27 mouse cellular contexts compared by ENCODE assay signal in the genomic region with DNA sequence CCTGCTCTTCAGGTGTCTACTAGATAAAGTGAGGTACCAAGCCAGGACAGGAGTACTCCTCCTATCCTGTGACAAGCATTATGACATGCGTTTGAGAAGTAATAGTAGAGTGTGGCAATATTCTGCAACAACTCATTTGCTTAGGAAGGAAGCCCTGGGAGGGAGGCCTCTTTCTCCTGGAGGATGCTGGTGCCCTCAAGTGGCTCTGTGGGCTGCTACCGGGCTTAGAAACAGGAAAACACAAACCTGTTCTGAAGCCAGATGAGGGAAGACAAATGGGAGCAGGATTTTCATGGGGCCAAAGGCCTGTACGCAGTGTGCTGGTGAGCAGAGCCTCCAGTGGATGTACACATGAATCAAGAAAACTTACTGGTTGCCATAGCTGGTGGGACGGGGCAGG.
DNase-seq lines count a peak whose midpoint lies in the region; ATAC-seq and TF ChIP-seq lines count a peak whose summit lies in the region.
"Had no signal": no experiment of that assay in that cellular context is flagged by ENCODE, and none has a peak within 500 bp of the region (broad histone marks: within the 10 kb centered on the region; RNA-seq: fewer than 3 reads in every experiment).

No protein-coding gene starts in this region.

- 0 out of 2 replicates have a peak, but pooled peaks cover 5% of the 10 kb centered on the region for H3K4me1 ChIP-seq in forebrain, embryonic 13.5 days
- H3K4me1 ChIP-seq in forebrain, embryonic 11.5 days (replicated peaks; ENCODE audit: control insufficient read depth, insufficient read depth, low read length): no peaks in the 10 kb centered on the region
- no peaks in the 10 kb centered on the region; the same call in 1 of the 2 replicates for H3K4me1 ChIP-seq in hindbrain, postnatal 0 days (ENCODE audit: insufficient read depth, low read length)
- 0 out of 2 replicates have a peak, but pooled peaks cover 5% of the 10 kb centered on the region for H3K4me1 ChIP-seq in hindbrain, embryonic 10.5 days (replicated peaks)
- no peaks in the 10 kb centered on the region for H3K4me1 ChIP-seq in midbrain, embryonic 13.5 days (replicated peaks)
- H3K4me1 ChIP-seq in midbrain, embryonic 15.5 days: no peaks in the 10 kb centered on the region
- H3K4me1 ChIP-seq: liver, embryonic 12.5 days; midbrain, embryonic 12.5 days; neural tube, embryonic 12.5 days had no signal

- no peaks in the 10 kb centered on the region for H3K27me3 ChIP-seq in forebrain, embryonic 13.5 days
- no peaks in the 10 kb centered on the region for H3K27me3 ChIP-seq in forebrain, embryonic 11.5 days (ENCODE audit: control insufficient read depth, insufficient read depth, low read length)
- no peaks in the 10 kb centered on the region for H3K27me3 ChIP-seq in hindbrain, postnatal 0 days (ENCODE audit: insufficient read depth, low read length)
- no peaks in the 10 kb centered on the region for H3K27me3 ChIP-seq in hindbrain, embryonic 10.5 days (ENCODE audit: insufficient read depth, poor library complexity, severe bottlenecking)
- H3K27me3 ChIP-seq in midbrain, embryonic 13.5 days: no peaks in the 10 kb centered on the region
- no peaks in the 10 kb centered on the region for H3K27me3 ChIP-seq in midbrain, embryonic 15.5 days (replicated peaks)
- H3K27me3 ChIP-seq: liver, embryonic 12.5 days; midbrain, embryonic 12.5 days; neural tube, embryonic 12.5 days had no signal

- H3K9ac ChIP-seq in forebrain, embryonic 13.5 days: no peak overlapping the region
- no peak overlapping the region for H3K9ac ChIP-seq in forebrain, embryonic 11.5 days (ENCODE audit: low read length)
- no peak overlapping the region for H3K9ac ChIP-seq in hindbrain, postnatal 0 days (replicated peaks; ENCODE audit: low read length)
- H3K9ac ChIP-seq in midbrain, embryonic 13.5 days (replicated peaks): no peak overlapping the region
- H3K9ac ChIP-seq in midbrain, embryonic 15.5 days: no peak overlapping the region
- H3K9ac ChIP-seq: liver, embryonic 12.5 days; liver, postnatal 0 days; midbrain, embryonic 12.5 days; neural tube, embryonic 12.5 days had no signal

- H3K36me3 ChIP-seq in forebrain, embryonic 13.5 days (ENCODE audit: poor library complexity, severe bottlenecking): no peaks in the 10 kb centered on the region
- no peaks in the 10 kb centered on the region for H3K36me3 ChIP-seq in forebrain, embryonic 11.5 days (ENCODE audit: control insufficient read depth, insufficient read depth, low read length)
- no peaks in the 10 kb centered on the region for H3K36me3 ChIP-seq in hindbrain, postnatal 0 days (ENCODE audit: insufficient read depth, low read length)
- H3K36me3 ChIP-seq in hindbrain, embryonic 10.5 days: no peaks in the 10 kb centered on the region
- H3K36me3 ChIP-seq in midbrain, embryonic 13.5 days: no peaks in the 10 kb centered on the region
- no peaks in the 10 kb centered on the region for H3K36me3 ChIP-seq in midbrain, embryonic 15.5 days (replicated peaks)
- H3K36me3 ChIP-seq: liver, embryonic 12.5 days; midbrain, embryonic 12.5 days; neural tube, embryonic 12.5 days had no signal

- 0 out of 2 replicates have a peak, but pooled peaks have one; percentile 20 for ATAC-seq in forebrain, embryonic 13.5 days
- no peak for ATAC-seq in forebrain, embryonic 11.5 days (replicated peaks; ENCODE audit: low FRiP score)
- ATAC-seq in hindbrain, postnatal 0 days: no peak
- 0 out of 2 replicates have a peak, but pooled peaks have one; percentile 24 for ATAC-seq in midbrain, embryonic 13.5 days
- ATAC-seq in midbrain, embryonic 15.5 days (replicated peaks): no peak
- ATAC-seq: hindbrain, embryonic 16.5 days; intestine, embryonic 16.5 days; liver, embryonic 12.5 days; liver, postnatal 0 days had no signal

- no peaks in the 10 kb centered on the region for H3K9me3 ChIP-seq in forebrain, embryonic 13.5 days (replicated peaks)
- no peaks in the 10 kb centered on the region for H3K9me3 ChIP-seq in forebrain, embryonic 11.5 days (ENCODE audit: control insufficient read depth, low read length)
- no peaks in the 10 kb centered on the region for H3K9me3 ChIP-seq in hindbrain, postnatal 0 days (ENCODE audit: low read length)
- H3K9me3 ChIP-seq in hindbrain, embryonic 10.5 days: no peaks in the 10 kb centered on the region
- no peaks in the 10 kb centered on the region for H3K9me3 ChIP-seq in midbrain, embryonic 13.5 days
- H3K9me3 ChIP-seq in midbrain, embryonic 15.5 days: no peaks in the 10 kb centered on the region
- H3K9me3 ChIP-seq: liver, embryonic 12.5 days; midbrain, embryonic 12.5 days; neural tube, embryonic 12.5 days had no signal

- no peak for DNase-seq in forebrain, embryonic 11.5 days (ENCODE audit: low spot score)
- DNase-seq in hindbrain, postnatal 0 days (ENCODE audit: low spot score): peak; percentile 13
- DNase-seq in hindbrain, embryonic 10.5 days (ENCODE audit: low spot score): no peak
- no peak for DNase-seq in urinary bladder, adult 18-20 months (ENCODE audit: low spot score in 2 of 2)
- DNase-seq: adrenal gland, postnatal 25 days; cerebellum, adult 2 months; cerebellum, postnatal 14 days; gastrocnemius, postnatal 14 days; heart, adult 18-20 months; heart, postnatal 4 days; kidney, adult 9 months; kidney, postnatal 10 days; liver, postnatal 0 days; lung, postnatal 36 days; right cerebral cortex, postnatal 4 days; thymus, adult 2 months; thymus, postnatal 36 days had no signal

- peak; percentile 32; the same call in 1 of the 2 replicates for TF ChIP-seq CTCF in hindbrain, postnatal 0 days (IDR thresholded peaks at IDR 0.05; ENCODE audit: low read depth)

- no peak overlapping the region for H3K4me3 ChIP-seq in forebrain, embryonic 13.5 days
- no peak overlapping the region for H3K4me3 ChIP-seq in forebrain, embryonic 11.5 days (ENCODE audit: low read depth, low read length)
- no peak overlapping the region for H3K4me3 ChIP-seq in hindbrain, postnatal 0 days (ENCODE audit: low read length)
- H3K4me3 ChIP-seq in hindbrain, embryonic 10.5 days: no peak overlapping the region
- H3K4me3 ChIP-seq in midbrain, embryonic 13.5 days (replicated peaks): no peak overlapping the region
- H3K4me3 ChIP-seq in midbrain, embryonic 15.5 days: no peak overlapping the region
- H3K4me3 ChIP-seq: liver, embryonic 12.5 days; midbrain, embryonic 12.5 days; myocyte; neural tube, embryonic 12.5 days had no signal

- H3K4me2 ChIP-seq in forebrain, embryonic 13.5 days: no peak overlapping the region
- no peak overlapping the region for H3K4me2 ChIP-seq in forebrain, embryonic 11.5 days (ENCODE audit: low read depth, low read length, severe bottlenecking)
- H3K4me2 ChIP-seq in hindbrain, postnatal 0 days (ENCODE audit: low read depth, low read length): no peak overlapping the region
- H3K4me2 ChIP-seq in midbrain, embryonic 13.5 days (replicated peaks): no peak overlapping the region
- H3K4me2 ChIP-seq in midbrain, embryonic 15.5 days: no peak overlapping the region
- H3K4me2 ChIP-seq: heart, embryonic 11.5 days; liver, embryonic 12.5 days; midbrain, embryonic 12.5 days; neural tube, embryonic 12.5 days had no signal

- no peak overlapping the region for H3K27ac ChIP-seq in forebrain, embryonic 13.5 days
- no peak overlapping the region for H3K27ac ChIP-seq in forebrain, embryonic 11.5 days (ENCODE audit: low read depth, low read length)
- H3K27ac ChIP-seq in hindbrain, postnatal 0 days: no peak overlapping the region
- H3K27ac ChIP-seq in hindbrain, embryonic 10.5 days: no peak overlapping the region
- H3K27ac ChIP-seq in midbrain, embryonic 13.5 days: no peak overlapping the region
- no peak overlapping the region for H3K27ac ChIP-seq in midbrain, embryonic 15.5 days
- H3K27ac ChIP-seq: liver, embryonic 12.5 days; midbrain, embryonic 12.5 days; neural tube, embryonic 12.5 days had no signal

- 87% methylated on average over 4 of the region's 4 CpGs for WGBS in forebrain, embryonic 13.5 days
- WGBS in forebrain, embryonic 11.5 days: 89% methylated on average over 4 of the region's 4 CpGs
- 82% methylated on average over 4 of the region's 4 CpGs for WGBS in hindbrain, postnatal 0 days
- WGBS in hindbrain, embryonic 10.5 days: 91% methylated on average over 4 of the region's 4 CpGs
- WGBS in midbrain, embryonic 13.5 days: 87% methylated on average over 4 of the region's 4 CpGs
- WGBS in midbrain, embryonic 15.5 days: 93% methylated on average over 4 of the region's 4 CpGs

Comparison
In these comparisons a context has a peak if more than half of its experiments do, and no peak if none do; other contexts are left out.
1. ATAC-seq: peak in forebrain, embryonic 13.5 days (single experiment) and midbrain, embryonic 13.5 days (single experiment); none in forebrain, embryonic 11.5 days (single experiment), hindbrain, postnatal 0 days (single experiment) and midbrain, embryonic 15.5 days (single experiment).